ENCODE assay signal across 22 mouse cellular contexts in genomic region chr5:35579247-35579893, GRCm38 (mm10). TPM values are rescaled to one million over a fixed set of nuclear protein-coding genes. Genes with fewer than 3 reads are reported as not detected.
A peak's percentile ranks its signal among the peaks of the same experiment; 100 is the strongest.
DNase-seq lines count a peak whose midpoint lies in the region; TF ChIP-seq lines count a peak whose summit lies in the region.
"Had no signal": no experiment of that assay in that cellular context is flagged by ENCODE, and none has a peak within 500 bp of the region (broad histone marks: within the 10 kb centered on the region; RNA-seq: fewer than 3 reads in every experiment).

No protein-coding gene starts in this region.

- no peak for TF ChIP-seq RAD21 in MEL (IDR thresholded peaks at IDR 0.05; ENCODE audit: low read depth, low read length)

- peak overlapping the region; percentile 37 for H3K9ac ChIP-seq in MEL (ENCODE audit: control insufficient read depth, low read depth, low read length, poor library complexity, severe bottlenecking)
- H3K9ac ChIP-seq: embryonic facial prominence, embryonic 13.5 days; embryonic facial prominence, embryonic 15.5 days; forebrain, embryonic 13.5 days; forebrain, embryonic 15.5 days; forebrain, postnatal 0 days had no signal

- H3K36me3 ChIP-seq in MEL (ENCODE audit: control insufficient read depth in 1 of 2, insufficient read depth in 2 of 2, low read length in 2 of 2) = peaks cover 0 to 19% of the 10 kb centered on the region in 2 experiments; a peak in 2 of 4 replicates
- H3K36me3 ChIP-seq: embryonic facial prominence, embryonic 13.5 days; embryonic facial prominence, embryonic 15.5 days; forebrain, embryonic 15.5 days had no signal

- DNase-seq in MEL (ENCODE audit: low read depth, low spot score) (peak; percentile 84), MEL-GATA-1-ER (ENCODE audit: extremely low read depth, low read depth) (peak; percentile 36)
- DNase-seq in gonadal fat pad, adult 2 months (ENCODE audit: low read depth) = peak; percentile 71
- DNase-seq in ovary, postnatal 10 days (ENCODE audit: low spot score) = no peak
- DNase-seq in left cerebral cortex, adult 9 months (ENCODE audit: low spot score in 2 of 2) = no peak
- DNase-seq: adrenal gland, adult 2 months; adrenal gland, postnatal 10 days; adrenal gland, postnatal 25 days; cerebellum, adult 11 months; cerebellum, adult 18-20 months; cerebellum, adult 8-10 months; cerebellum, adult 9-11 months; cerebellum, postnatal 14 days; cerebellum, postnatal 36 days; embryo, embryonic 11 days; forebrain, postnatal 0 days had no signal

- peaks cover 6% of the 10 kb centered on the region for H3K79me2 ChIP-seq in MEL (ENCODE audit: control insufficient read depth, insufficient read depth, low read length, poor library complexity)

- peak overlapping the region; percentile 31 for H3K27ac ChIP-seq in MEL (ENCODE audit: control insufficient read depth, low read depth, low read length)
- H3K27ac ChIP-seq: embryonic facial prominence, embryonic 13.5 days; embryonic facial prominence, embryonic 15.5 days; forebrain, embryonic 13.5 days; forebrain, embryonic 15.5 days had no signal

- peak in 1 of 2 experiments; percentile 34; a peak in 2 of 4 replicates for TF ChIP-seq EP300 in MEL (IDR thresholded peaks at IDR 0.05; ENCODE audit: low read depth in 1 of 2, low read length in 2 of 2)

- H3K27me3 ChIP-seq in MEL (ENCODE audit: control insufficient read depth in 1 of 2, insufficient read depth in 2 of 2, low read length in 2 of 2) = no peaks in the 10 kb centered on the region
- H3K27me3 ChIP-seq: embryonic facial prominence, embryonic 13.5 days; embryonic facial prominence, embryonic 15.5 days had no signal

- no peaks in the 10 kb centered on the region for H3K9me3 ChIP-seq in MEL (replicated peaks; ENCODE audit: insufficient read depth, low read length)
- H3K9me3 ChIP-seq: embryonic facial prominence, embryonic 13.5 days; embryonic facial prominence, embryonic 15.5 days; forebrain, embryonic 13.5 days; forebrain, embryonic 15.5 days had no signal

- H3K4me3 ChIP-seq in MEL (ENCODE audit: control insufficient read depth in 1 of 2, insufficient read depth in 1 of 2, low read depth in 2 of 2, low read length in 2 of 2) = peak overlapping the region; percentile 6 to 45
- H3K4me3 ChIP-seq: embryonic facial prominence, embryonic 13.5 days; embryonic facial prominence, embryonic 15.5 days; erythroblast, embryonic 14.5 days; forebrain, embryonic 13.5 days; forebrain, embryonic 15.5 days had no signal

- peaks cover 6 to 37% of the 10 kb centered on the region in 2 experiments; a peak in 3 of 4 replicates for H3K4me1 ChIP-seq in MEL (ENCODE audit: control insufficient read depth in 1 of 2, insufficient read depth in 2 of 2, low read length in 2 of 2)

- TF ChIP-seq POLR2A in MEL (IDR thresholded peaks at IDR 0.05; ENCODE audit: control insufficient read depth in 1 of 2, insufficient read depth in 1 of 2, low read depth in 1 of 2, low read length in 2 of 2, poor library complexity in 1 of 2) = no peak

- no peak for TF ChIP-seq CTCF in MEL (IDR thresholded peaks at IDR 0.05 in 2 of 3, conservative IDR thresholded peaks at IDR 0.05 in 1 of 3; ENCODE audit: control insufficient read depth in 1 of 3, insufficient read depth in 1 of 3, low read depth in 2 of 3, low read length in 3 of 3, poor library complexity in 1 of 3, severe bottlenecking in 1 of 3)

TF ChIP-seq in MEL, 35 proteins besides CTCF, POLR2A, EP300 and RAD21:
- TF ChIP-seq SMC3 (IDR thresholded peaks at IDR 0.05; ENCODE audit: low read depth, low read length) (no peak), BHLHE40 (IDR thresholded peaks at IDR 0.05; ENCODE audit: borderline replicate concordance, low read depth, low read length) (no peak), RCOR1 (IDR thresholded peaks at IDR 0.05; ENCODE audit: low read depth, low read length) (no peak), MAX (IDR thresholded peaks at IDR 0.05; ENCODE audit: low read length) (no peak), UBTF (IDR thresholded peaks at IDR 0.05; ENCODE audit: borderline replicate concordance, insufficient read depth, low read depth, low read length) (no peak), TAL1 (IDR thresholded peaks at IDR 0.05; ENCODE audit: low read length) (no peak), ZKSCAN1 (IDR thresholded peaks at IDR 0.05; ENCODE audit: low read depth, low read length) (no peak), ZNF384 (IDR thresholded peaks at IDR 0.05; ENCODE audit: low read depth, low read length) (no peak), ZMIZ1 (IDR thresholded peaks at IDR 0.05; ENCODE audit: low read depth, low read length) (no peak), SIN3A (IDR thresholded peaks at IDR 0.05; ENCODE audit: low read length) (no peak; the same call in 1 of the 2 replicates), TCF12 (IDR thresholded peaks at IDR 0.05; ENCODE audit: low read depth, low read length) (no peak), MAFK (IDR thresholded peaks at IDR 0.05; ENCODE audit: borderline replicate concordance, low read depth, low read length) (peak; percentile 93), KAT2A (conservative IDR thresholded peaks at IDR 0.05; ENCODE audit: low read depth, low read length) (peak; percentile 55; the same call in 1 of the 2 replicates), E2F4 (IDR thresholded peaks at IDR 0.05; ENCODE audit: borderline replicate concordance, low read depth, low read length) (no peak; the same call in 1 of the 2 replicates), ETS1 (IDR thresholded peaks at IDR 0.05; ENCODE audit: low read depth, low read length) (no peak), ELF1 (IDR thresholded peaks at IDR 0.05; ENCODE audit: low read depth, low read length) (peak; percentile 70; the same call in 1 of the 2 replicates), NELFE (IDR thresholded peaks at IDR 0.05; ENCODE audit: low read depth, low read length) (no peak), POLR2AphosphoS5 (IDR thresholded peaks at IDR 0.05; ENCODE audit: borderline replicate concordance, low read depth, low read length) (no peak), MYC (IDR thresholded peaks at IDR 0.05; ENCODE audit: low read depth, low read length) (no peak), ZC3H11A (IDR thresholded peaks at IDR 0.05; ENCODE audit: low read depth, low read length) (no peak), HCFC1 (IDR thresholded peaks at IDR 0.05; ENCODE audit: low read depth, low read length) (no peak), MAZ (IDR thresholded peaks at IDR 0.05; ENCODE audit: low read depth, low read length) (no peak), MXI1 (IDR thresholded peaks at IDR 0.05; ENCODE audit: low read depth, low read length) (no peak), GABPA (IDR thresholded peaks at IDR 0.05; ENCODE audit: low read depth, low read length) (no peak), USF2 (IDR thresholded peaks at IDR 0.05; ENCODE audit: borderline replicate concordance in 1 of 2, insufficient read depth in 1 of 2, low read depth in 1 of 2, low read length in 2 of 2) (no peak), GATA1 (IDR thresholded peaks at IDR 0.05; ENCODE audit: low read depth, low read length) (peak; percentile 83), MEF2A (IDR thresholded peaks at IDR 0.05; ENCODE audit: extremely low read depth, insufficient replicate concordance, low read depth, low read length, poor library complexity, severe bottlenecking) (no peak), POLR2AphosphoS2 (IDR thresholded peaks at IDR 0.05; ENCODE audit: low read length) (no peak), TBP (IDR thresholded peaks at IDR 0.05; ENCODE audit: low read depth, low read length) (peak; percentile 99)

RNA-seq across cellular contexts. Expression of gene Acox3, which starts 3.5 kb away (rescaled TPM):
- total RNA-seq in MEL (2012; rRNA removed) = 3.9 and 6.5 TPM in 2 replicates
- polyA plus RNA-seq in MEL (2012; ENCODE audit: insufficient read depth in 1 of 2, insufficient read length in 2 of 2, low read depth in 1 of 2, low replicate concordance in 2 of 2, missing spikeins in 1 of 2) = 10 to 100 TPM in 1 of 2 experiments, not detected in 1; 11.4 TPM
- 199 and 296 TPM in 2 replicates for polyA plus RNA-seq in gonadal fat pad, adult 2 months (2012; rRNA removed)

RNA-seq across cellular contexts. Expression of gene Trmt44, which starts 4.5 kb away (rescaled TPM):
- total RNA-seq in MEL (2012; rRNA removed) = 13.1 and 16.6 TPM in 2 replicates
- 10 to 100 TPM in 1 of 2 experiments, not detected in 1; 14.3 TPM for polyA plus RNA-seq in MEL (2012; ENCODE audit: insufficient read depth in 1 of 2, insufficient read length in 2 of 2, low read depth in 1 of 2, low replicate concordance in 2 of 2, missing spikeins in 1 of 2)
- 5.9 and 7.0 TPM in 2 replicates for polyA plus RNA-seq in gonadal fat pad, adult 2 months (2012; rRNA removed)

RNA-seq across cellular contexts. Expression of gene Cpz, which starts 53.9 kb away (rescaled TPM):
- not detected in 2 replicates for total RNA-seq in MEL (2012; rRNA removed)
- under 1 TPM in 1 of 2 experiments, not detected in 1; 0.10 TPM for polyA plus RNA-seq in MEL (2012; ENCODE audit: insufficient read depth in 1 of 2, insufficient read length in 2 of 2, low read depth in 1 of 2, low replicate concordance in 2 of 2, missing spikeins in 1 of 2)
- polyA plus RNA-seq in gonadal fat pad, adult 2 months (2012; rRNA removed) = 26.1 and 29.9 TPM in 2 replicates
- total RNA-seq: common myeloid progenitor, adult 5-6 weeks had no signal
- polyA plus RNA-seq: erythroblast, embryonic 14.5 days had no signal

Comparison
In these comparisons a context has a peak if more than half of its experiments do, and no peak if none do; other contexts are left out.
1. DNase-seq: peak in MEL (single experiment), MEL-GATA-1-ER (single experiment) and gonadal fat pad, adult 2 months (single experiment); none in ovary, postnatal 10 days (single experiment) and left cerebral cortex, adult 9 months (0 of 2).
2. RNA of gene Acox3, which starts 3.5 kb away (polyA plus RNA-seq): 199 to 296 TPM in gonadal fat pad, adult 2 months; 11.4 TPM in MEL; every median in the first group is over 10 times any median in the second.
3. RNA of gene Cpz, which starts 53.9 kb away (polyA plus RNA-seq): 26.1 to 29.9 TPM in gonadal fat pad, adult 2 months; 0.10 TPM in MEL; every median in the first group is over 10 times any median in the second.